Mouse (Mus musculus) adrenal gland, adult 18-20 months (tissue): ENCODE results near the gene Ndc1. TPM values are rescaled to one million over a fixed set of nuclear protein-coding genes. Genes with fewer than 3 reads are reported as not detected.

Experiments used
- DNase-seq, 2 experiments: peaks; one replicate each; pipeline ENCODE4 v3.0.0; 2021 to 2022; ENCODE audit warnings: low spot score in 2 of 2
- microRNA-seq, 2 experiments: library from miRNA; unstranded; fragments of <30 nt; microRNA quantifications; one replicate each; pipeline ENCODE4 v1.2.0; 2021; ENCODE audit warnings: borderline number of aligned reads in 2 of 2
- total RNA-seq, 2 experiments: library from RNA; stranded (reverse); gene quantifications; 1 replicate in 1 of 2; 2 replicates in 1 of 2; pipeline ENCODE4 v1.2.3; 2021

Ndc1 gene
- total RNA-seq, 2 experiments from 2014 or later, result 11.4 to 12.3 TPM

DNA sequence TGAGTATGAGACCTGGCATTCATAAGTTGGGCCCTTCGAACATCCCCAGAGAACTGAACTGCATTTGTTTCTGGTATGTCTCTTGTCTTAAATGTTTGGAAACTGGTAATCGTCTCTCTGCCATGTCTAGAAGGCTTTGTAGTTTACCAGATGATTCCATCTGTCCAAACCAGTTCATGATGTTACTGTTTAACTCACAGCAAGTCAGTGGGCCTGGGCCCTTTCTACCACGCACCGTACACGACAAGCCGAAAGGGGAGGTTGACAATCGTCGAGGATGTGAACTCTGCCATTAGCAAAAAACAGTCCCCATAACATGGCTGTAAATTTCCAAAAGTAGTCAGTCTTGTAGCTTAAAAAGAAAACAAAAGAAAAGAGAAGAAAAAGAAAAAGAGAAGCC lies 71.2 kb downstream of the Ndc1 start:
- DNase-seq, result no peak

DNA sequence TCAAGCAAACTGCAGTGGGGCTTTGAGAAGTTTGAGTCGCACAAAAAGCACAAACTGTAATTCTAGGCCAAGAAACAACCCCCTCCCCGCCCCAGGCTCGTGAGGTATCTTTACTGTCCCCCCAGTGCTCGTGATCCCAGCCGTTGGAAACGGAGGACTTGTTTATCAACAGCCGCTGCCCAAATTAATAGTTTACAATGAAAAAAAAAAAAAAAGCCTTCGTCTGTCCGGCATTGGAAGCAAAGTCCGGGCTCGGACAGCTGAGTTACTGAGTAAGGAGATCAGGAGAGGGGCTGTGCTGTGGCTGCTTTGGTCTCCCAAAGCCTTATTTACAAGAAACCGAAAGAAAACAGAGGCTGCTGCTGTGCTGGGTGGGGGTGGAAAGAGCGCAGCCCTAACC lies 72.7 kb downstream of the Ndc1 start:
- no peak for DNase-seq

DNA sequence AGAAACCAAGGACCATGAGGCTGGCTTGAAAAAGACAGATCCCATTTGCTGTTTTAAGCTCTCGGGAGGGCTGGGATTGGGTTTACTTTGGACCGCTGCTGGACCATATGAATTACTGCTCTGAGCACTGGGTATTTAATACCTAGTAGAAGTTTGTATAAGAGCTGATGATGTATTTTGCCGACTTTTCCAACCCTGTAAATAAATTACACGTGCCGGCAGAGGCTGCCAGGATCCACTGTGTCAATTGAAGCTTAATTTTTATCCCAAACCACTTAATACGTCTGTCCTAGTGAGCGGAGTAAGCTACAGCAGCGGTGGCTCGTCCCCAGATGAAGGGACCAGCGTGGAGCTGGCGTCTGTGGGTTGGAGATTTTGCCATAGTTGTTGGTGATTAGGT lies 74.7 kb downstream of the Ndc1 start:
- DNase-seq, result no peak

DNA sequence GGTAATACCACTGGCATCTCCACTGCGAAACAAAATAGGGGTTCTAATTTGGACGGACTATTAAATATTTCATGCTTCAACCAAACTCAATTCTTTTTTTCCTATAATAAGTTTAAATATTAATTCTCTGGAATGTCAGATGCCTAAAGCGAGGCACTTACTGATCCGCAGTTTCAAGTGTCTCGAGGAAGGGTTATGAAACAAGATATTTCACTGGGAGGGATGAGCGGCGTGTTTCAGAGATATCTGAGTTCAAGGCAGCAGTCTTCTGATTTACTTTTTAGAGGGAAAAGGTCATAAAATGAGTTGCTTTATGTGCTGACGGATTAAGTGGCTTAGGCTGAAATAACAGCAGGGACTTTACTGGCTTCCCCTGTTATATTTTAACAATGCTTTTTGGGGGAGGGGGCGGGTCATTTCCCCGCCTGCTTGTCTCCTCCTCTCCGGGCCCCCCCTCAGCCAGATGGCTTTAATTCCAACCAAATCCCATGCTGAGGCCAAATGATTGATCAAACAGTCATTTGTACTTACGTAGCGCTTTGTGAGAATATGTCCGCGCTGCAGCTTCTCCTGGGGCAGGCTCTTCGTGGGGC lies 75.4 kb downstream of the Ndc1 start:
- no peak for DNase-seq

DNA sequence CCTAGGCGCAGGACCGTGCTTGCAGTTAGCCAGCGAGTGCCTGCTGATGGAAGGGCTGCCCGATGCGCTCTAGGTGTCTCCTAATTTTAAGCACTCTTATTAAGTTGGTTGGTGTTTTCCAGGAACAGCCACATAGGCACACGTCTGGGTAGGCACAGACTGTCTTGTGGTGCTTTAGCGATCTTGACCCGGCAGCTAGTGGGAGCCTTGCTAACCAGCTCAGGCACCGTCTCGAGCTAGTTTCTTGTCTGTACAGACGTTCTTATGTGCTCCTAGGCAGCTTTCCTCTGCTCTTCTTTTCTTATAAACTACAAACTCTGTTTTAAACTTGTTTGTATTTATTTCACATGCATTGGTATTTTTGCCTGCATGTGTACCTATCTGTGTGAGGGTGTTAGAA lies 76.0 kb downstream of the Ndc1 start:
- DNase-seq, result no peak

DNA sequence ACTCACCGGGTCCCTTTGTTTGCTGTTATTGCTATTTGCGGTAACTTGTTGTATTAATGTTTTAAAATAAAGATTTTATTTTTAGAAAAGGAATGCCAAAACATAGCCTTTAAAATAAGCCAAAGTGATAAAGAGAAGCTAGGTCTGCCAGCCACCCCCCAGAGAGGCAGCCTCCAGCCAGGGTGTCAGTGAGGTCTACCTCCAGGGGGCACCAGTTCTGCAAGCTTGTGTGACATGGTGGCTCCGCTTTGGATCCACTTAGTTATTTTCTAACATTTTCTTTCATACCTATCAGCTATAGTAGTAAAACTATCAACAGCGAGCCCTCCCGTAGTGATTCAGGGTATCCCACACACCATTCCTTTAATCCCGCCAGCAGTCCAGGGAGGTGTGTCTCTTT lies 80.9 kb downstream of the Ndc1 start:
- no peak for DNase-seq

DNA sequence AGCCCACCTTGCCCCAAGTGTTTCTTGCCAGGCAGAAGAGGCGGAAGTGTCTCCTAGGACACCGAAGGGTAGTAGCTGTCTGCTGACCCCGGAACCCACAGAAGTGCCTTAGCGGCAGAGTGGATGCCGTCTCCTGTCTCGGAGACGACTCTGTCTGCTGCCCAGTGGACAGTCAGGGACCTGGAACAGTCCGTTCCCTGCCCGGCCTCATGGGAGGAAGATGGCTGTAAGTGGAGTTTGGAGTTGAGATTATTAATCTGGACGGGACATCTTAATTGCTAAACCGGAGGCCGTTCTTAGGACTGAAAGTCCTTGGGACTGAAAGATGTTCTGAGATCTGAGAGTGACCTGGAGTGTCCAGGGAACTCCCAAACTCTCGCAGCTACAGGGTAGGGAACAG lies 81.9 kb downstream of the Ndc1 start:
- DNase-seq, result no peak

DNA sequence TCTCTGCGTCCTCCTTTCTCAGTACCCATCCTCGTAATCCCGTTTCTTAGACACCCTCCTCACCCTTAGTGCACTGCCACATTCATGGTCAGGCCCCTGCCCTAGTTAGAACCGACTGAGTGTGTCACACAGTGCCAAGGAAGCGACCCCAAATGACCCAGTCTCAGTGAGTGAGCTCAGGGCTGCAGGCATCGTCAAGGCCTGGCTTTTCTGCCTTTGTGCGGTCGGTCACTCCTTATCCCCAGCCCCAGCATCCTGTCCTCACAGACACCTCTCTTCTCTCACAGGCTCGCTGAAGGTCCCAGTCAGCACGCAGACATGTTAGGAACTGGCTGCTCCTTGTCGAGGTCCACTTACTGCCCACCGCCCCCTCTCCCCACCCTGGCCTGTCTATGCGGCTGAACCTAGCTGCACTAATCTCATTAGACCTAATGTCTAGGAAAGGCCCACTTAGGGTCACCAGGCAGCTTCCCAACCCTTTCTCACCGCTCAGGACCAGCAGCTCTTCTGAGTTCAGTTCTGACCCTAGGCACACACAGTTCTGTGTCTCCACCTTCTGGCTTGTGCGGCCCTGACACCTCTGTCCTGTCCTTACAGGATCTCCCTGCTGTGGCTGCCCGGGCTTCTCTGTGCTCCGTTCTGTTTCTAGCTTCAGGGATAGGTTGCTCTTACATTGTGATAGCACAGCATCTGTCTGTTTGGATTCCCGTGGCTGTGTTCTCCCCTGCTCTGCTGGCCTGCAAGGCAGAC lies 84.9 kb downstream of the Ndc1 start:
- no peak for DNase-seq

DNA sequence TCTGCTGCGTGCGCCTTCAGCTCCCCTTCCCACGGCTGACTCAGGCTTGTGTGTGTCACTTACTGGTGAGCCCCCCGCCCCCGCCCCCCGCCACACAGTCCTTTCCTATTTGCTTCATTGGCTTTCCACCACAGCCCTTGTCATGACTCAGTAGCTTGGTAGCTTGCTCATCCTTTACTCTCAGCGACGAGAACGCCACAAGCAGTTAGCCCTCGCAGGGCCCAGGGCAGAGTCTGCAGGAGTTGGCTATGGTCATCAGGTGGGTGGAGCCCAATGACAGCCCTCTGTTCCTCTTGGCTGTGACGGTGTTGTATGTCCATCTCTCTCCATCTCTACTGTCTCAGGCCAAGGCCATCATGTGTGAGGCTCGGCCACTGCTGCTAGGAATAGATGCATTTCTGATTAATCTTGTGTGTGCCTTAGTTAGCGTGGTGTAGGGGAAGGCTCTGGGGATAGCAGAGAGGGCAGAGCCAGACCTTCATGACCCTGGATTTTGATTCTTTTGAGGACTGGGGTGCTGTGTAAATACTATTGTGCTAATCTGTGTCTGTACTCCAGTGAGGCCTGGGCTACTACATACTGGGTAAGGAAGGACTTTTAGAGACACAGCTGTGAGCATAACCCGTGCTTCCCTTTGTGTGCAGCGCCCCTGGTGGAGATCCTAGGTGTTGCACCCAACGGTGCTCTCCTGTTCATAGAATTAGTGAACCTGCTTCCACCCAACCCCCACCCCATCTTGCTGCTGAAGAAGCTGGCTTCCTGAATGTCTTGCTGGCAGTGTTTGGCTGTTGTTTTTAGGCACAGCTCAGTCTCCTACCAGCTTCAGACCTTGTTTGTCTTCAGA lies 85.8 kb downstream of the Ndc1 start:
- peak; percentile 81 to 83 for DNase-seq

DNA sequence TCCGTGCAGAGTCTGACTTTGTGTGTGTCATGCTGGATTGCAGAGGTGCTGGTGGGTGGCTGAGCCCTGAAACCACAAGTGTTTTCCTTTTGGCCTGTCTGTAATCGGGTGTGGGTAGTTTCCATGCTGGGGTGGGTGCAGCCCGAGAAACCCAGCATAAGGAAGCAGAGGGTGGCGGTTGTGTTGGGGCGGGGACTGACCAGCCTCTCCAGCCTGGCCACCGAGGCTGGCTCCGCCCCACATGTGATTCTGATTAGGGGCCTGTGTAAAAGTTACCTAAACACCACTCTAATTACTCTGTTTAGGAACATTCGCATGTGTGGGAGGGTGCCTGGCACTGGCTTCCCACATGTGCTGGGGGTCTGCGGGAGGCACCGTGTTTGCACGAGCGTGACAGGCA lies 90.0 kb downstream of the Ndc1 start:
- DNase-seq, result no peak

DNA sequence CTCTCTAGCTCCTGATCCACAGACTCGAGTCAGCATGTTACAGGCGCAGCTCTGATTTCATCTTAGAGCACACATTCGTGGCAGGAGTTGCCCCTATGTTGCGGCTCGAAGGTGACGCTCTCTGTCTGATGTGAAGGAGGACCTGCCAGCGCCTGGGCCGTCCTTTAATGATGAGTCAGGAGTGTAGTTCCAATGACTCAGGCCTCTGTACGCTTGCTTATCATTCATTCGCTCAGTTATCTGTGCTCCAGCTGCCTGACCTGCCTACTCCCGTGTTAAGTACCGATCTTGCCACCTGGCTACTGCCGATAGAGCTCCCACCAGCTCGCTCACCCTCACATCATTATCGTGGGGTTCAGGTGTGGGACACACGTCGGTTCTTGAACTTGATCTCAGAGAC lies 91.3 kb downstream of the Ndc1 start:
- no peak for DNase-seq

DNA sequence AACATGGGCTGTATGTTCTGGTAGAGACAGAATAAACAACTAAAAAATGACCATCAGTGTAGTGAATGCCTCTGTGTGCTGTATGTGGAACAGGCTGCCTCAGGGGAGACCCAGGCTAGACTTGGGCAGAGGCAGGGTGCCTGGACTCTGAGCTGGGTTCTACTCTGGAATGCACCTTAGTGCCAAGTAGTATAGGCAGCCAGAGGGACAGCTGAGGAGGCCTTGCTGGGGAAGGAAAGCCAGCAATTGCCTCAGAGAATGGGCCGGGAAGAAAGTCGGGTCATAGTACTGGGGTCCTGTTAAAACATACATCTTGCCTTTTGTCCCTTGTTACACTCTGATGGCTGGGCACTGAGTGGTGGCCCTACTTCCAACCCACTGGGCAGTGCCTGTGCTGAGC lies 91.9 kb downstream of the Ndc1 start:
- DNase-seq, result no peak

DNA sequence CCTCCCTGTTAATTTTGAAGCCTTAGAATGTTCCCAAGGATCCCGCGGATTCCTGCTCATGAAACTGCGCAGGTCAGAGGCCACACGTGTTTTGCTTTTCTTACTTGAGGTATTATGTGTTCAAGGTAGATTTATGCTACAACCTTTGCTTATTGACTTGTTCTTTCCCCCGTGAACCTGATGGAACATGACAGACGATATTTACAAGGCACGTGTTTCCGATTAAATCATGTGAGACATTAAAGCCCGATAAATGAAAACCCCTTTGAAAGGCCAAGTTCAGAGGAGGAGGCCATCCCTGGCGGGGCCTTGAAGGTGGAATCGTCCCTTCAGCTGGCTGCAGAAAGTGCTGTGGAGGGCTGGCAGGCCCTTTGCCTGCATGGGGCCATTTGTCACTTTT lies 92.9 kb downstream of the Ndc1 start:
- no peak for DNase-seq

Small RNAs within 50 kb of the gene (microRNA-seq; reads per million reads assigned to microRNA genes)
- 0 reads per million in 2 experiments for gene Gm24804

Other genes starting within 250 kb of the Ndc1 start
- 100 to 1,000 TPM; 341 to 403 TPM for gene Tmem59, start 189.4 kb upstream of the Ndc1 start, total RNA-seq
- gene Tceanc2, start 188.7 kb upstream of the Ndc1 start, total RNA-seq, result 10 to 100 TPM; 21.0 to 27.7 TPM
- gene Ldlrad1, start 158.6 kb upstream of the Ndc1 start, total RNA-seq, result not detected
- 10 to 100 TPM; 18.9 to 19.9 TPM for gene Lrrc42, start 114.3 kb upstream of the Ndc1 start, total RNA-seq
- gene Hspb11, start 114.2 kb upstream of the Ndc1 start, total RNA-seq, result 10 to 100 TPM; 17.3 to 20.3 TPM
- under 1 TPM in 1 of 2 experiments, not detected in 1; 0.43 TPM for gene Dio1, start 60.6 kb upstream of the Ndc1 start, total RNA-seq
- 10 to 100 TPM; 44.4 to 67.8 TPM for gene Yipf1, start 53.4 kb upstream of the Ndc1 start, total RNA-seq
- gene Glis1, start 66.8 kb downstream of the Ndc1 start, total RNA-seq, result 1 to 10 TPM in 1 of 2 experiments, under 1 TPM in 1; 0.23 to 1.1 TPM